Mouse (Mus musculus) neural tube, embryonic 14.5 days (tissue): ENCODE measurements at regions not wholly inside any gene's neighbourhood (a gene's known extent, or its start where the extent isn't known, plus 50 kb on each side); places are given as distances from the start of the nearest gene placed in this dataset.

Experiments
- ATAC-seq: fragments of 200-750 bp; cut with Nextera tagmentation; 2 replicates; pipeline ENCODE4 v1.8.0; 2017; ENCODE audit warnings: low read depth, mild to moderate bottlenecking, moderate TSS enrichment, moderate library complexity
- H3K27ac ChIP-seq: fragments of 300-500 bp; sonication (generic); 2 replicates; pipeline ENCODE4 v1.5.1; 2014; ENCODE audit warnings: low read depth, mild to moderate bottlenecking, control low read depth, low read length, moderate library complexity, mixed read lengths
- H3K27me3 ChIP-seq: fragments of 300-500 bp; sonication (generic); 2 replicates; pipeline ENCODE4 v1.6.1; 2014; ENCODE audit warnings: low read length; ENCODE audit not compliant: control insufficient read depth, insufficient read depth
- H3K36me3 ChIP-seq: fragments of 300-500 bp; sonication (generic); 2 replicates; pipeline ENCODE4 v1.6.1; 2014; ENCODE audit warnings: low read length, mixed read lengths; ENCODE audit not compliant: control insufficient read depth, insufficient read depth
- H3K4me1 ChIP-seq: fragments of 300-500 bp; sonication (generic); 2 replicates; pipeline ENCODE4 v1.6.1; 2014; ENCODE audit warnings: low read length; ENCODE audit not compliant: control insufficient read depth, insufficient read depth
- H3K4me2 ChIP-seq: fragments of 300-500 bp; sonication (generic); 2 replicates; pipeline ENCODE4 v1.6.1; 2014; ENCODE audit warnings: mild to moderate bottlenecking, low read depth, low read length, control low read depth
- H3K4me3 ChIP-seq: fragments of 300-500 bp; sonication (generic); 2 replicates; pipeline ENCODE4 v1.5.1; 2014; ENCODE audit warnings: low read depth, low read length, control low read depth, mixed read lengths
- H3K9ac ChIP-seq: fragments of 300-500 bp; sonication (generic); replicated peaks from 2 replicates; pipeline ENCODE4 v1.6.1; 2014; ENCODE audit warnings: low read depth, mild to moderate bottlenecking, control low read depth, low read length, mixed read lengths
- H3K9me3 ChIP-seq: fragments of 300-500 bp; sonication (generic); 2 replicates; pipeline ENCODE4 v1.6.1; 2016; ENCODE audit warnings: low read length; ENCODE audit not compliant: control insufficient read depth
- WGBS: fragments of 180-500 bp; shearing (Covaris S2); extraction: QIAGEN DNeasy Blood & Tissue Kit; methylation state at CpG from one replicate; pipeline ENCODE4 v1.1.7; 2014; 5-methylcytosine and 5-hydroxymethylcytosine counted together

DNA sequence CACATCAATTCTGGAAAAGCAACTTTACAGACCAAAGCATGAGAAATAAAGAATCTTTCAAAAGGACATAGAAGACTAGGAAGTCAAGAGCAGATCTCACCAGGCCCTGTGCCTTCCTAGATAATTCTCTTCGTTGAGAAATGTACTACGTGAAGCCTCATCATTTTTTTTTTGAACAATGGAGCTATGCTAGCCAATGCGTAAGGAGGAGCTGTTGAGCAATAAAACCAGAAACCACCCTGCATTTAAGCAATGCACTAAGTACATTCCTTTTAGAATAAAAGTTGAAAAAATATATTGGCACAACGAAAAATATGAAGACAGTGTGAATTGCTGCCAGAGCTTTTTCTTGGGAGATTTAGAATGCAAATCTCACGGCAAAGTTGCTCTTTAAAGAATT lies 349.7 kb upstream of the Rgma start:
- ATAC-seq, result no peak
- H3K27me3 ChIP-seq, result no peaks in the 10 kb centered on the region
- no peak overlapping the region for H3K27ac ChIP-seq
- 77% methylated on average over 5 of the region's 5 CpGs for WGBS
- no peak overlapping the region for H3K4me3 ChIP-seq
- H3K4me2 ChIP-seq, result no peak overlapping the region
- H3K9me3 ChIP-seq, result no peaks in the 10 kb centered on the region
- H3K9ac ChIP-seq, result no peak overlapping the region
- H3K4me1 ChIP-seq, result no peaks in the 10 kb centered on the region
- no peaks in the 10 kb centered on the region for H3K36me3 ChIP-seq

- Histone ChIP-seq H3K27ac (no peak overlapping the region), H3K9ac (no peak overlapping the region), H3K36me3 (no peaks in the 10 kb centered on the region), H3K27me3 (no peaks in the 10 kb centered on the region), H3K4me1 (no peaks in the 10 kb centered on the region), H3K4me2 (no peak overlapping the region), H3K4me3 (no peak overlapping the region), H3K9me3 (no peaks in the 10 kb centered on the region)
- WGBS, result 94% methylated on average over 6 of the region's 6 CpGs
- no peak for ATAC-seq
These were observed 346.4 kb upstream of the Rgma start for GRCm38 (mm10) chr7:73028952-73029351.

- no peak for ATAC-seq
- no peak overlapping the region for H3K9ac ChIP-seq
These were observed 343.9 kb upstream of the Rgma start for GRCm38 (mm10) chr7:73031407-73031806.

GRCm38 (mm10) chr7:73032316-73032980 lies 342.9 kb upstream of the Rgma start:
- Histone ChIP-seq H3K27ac (no peak overlapping the region), H3K4me2 (no peak overlapping the region), H3K4me3 (no peak overlapping the region), H3K9me3 (no peaks in the 10 kb centered on the region), H3K4me1 (no peaks in the 10 kb centered on the region), H3K9ac (no peak overlapping the region), H3K27me3 (no peaks in the 10 kb centered on the region), H3K36me3 (no peaks in the 10 kb centered on the region)
- 76% methylated on average over 23 of the region's 23 CpGs for WGBS
- ATAC-seq, result no peak

More at GRCm38 (mm10) chr7:73031407-73031806, 343.9 kb upstream of the Rgma start:
- H3K4me3 ChIP-seq, result no peak overlapping the region
- H3K36me3 ChIP-seq, result no peaks in the 10 kb centered on the region
- H3K27me3 ChIP-seq, result no peaks in the 10 kb centered on the region
- no peaks in the 10 kb centered on the region for H3K9me3 ChIP-seq
- H3K4me2 ChIP-seq, result no peak overlapping the region
- H3K27ac ChIP-seq, result no peak overlapping the region
- 89% methylated on average over 5 of the region's 5 CpGs for WGBS
- H3K4me1 ChIP-seq, result no peaks in the 10 kb centered on the region

- H3K4me1 ChIP-seq, result no peaks in the 10 kb centered on the region
- H3K9me3 ChIP-seq, result no peaks in the 10 kb centered on the region
- H3K27me3 ChIP-seq, result no peaks in the 10 kb centered on the region
- no peak overlapping the region for H3K27ac ChIP-seq
- 56% methylated on average over 20 of the region's 20 CpGs for WGBS
- no peak overlapping the region for H3K4me2 ChIP-seq
- no peak for ATAC-seq
- H3K4me3 ChIP-seq, result no peak overlapping the region
- H3K36me3 ChIP-seq, result no peaks in the 10 kb centered on the region
- H3K9ac ChIP-seq, result no peak overlapping the region
These were observed 338.3 kb upstream of the Rgma start for GRCm38 (mm10) chr7:73036801-73037555.

- no peak for ATAC-seq
These were observed 337.7 kb upstream of the Rgma start for GRCm38 (mm10) chr7:73037638-73038037.

DNA sequence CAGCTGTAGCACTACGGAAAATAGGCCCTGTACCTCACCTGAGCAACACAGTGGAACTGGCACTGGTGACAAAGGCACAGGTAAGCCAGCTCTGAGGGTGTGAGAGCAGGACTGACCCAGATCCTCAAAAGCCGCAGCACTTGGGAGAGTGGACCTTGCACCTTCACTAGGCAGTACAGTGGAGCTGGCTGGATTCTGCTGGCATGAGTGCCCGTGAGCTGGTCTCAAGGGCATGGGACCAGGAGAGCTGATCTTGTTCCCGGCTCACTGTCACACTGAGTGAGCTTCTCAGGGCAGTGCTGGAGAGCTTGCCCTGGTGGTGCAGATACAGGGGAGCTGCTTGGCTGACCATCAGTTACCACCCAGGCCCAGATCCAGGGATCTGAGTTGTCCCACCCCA lies 335.4 kb upstream of the Rgma start:
- H3K4me3 ChIP-seq, result no peak overlapping the region
- H3K36me3 ChIP-seq, result no peaks in the 10 kb centered on the region
- 92% methylated on average over 4 of the region's 4 CpGs for WGBS
- no peaks in the 10 kb centered on the region for H3K27me3 ChIP-seq
- H3K4me2 ChIP-seq, result no peak overlapping the region
- H3K9ac ChIP-seq, result no peak overlapping the region
- no peaks in the 10 kb centered on the region for H3K9me3 ChIP-seq
- no peak for ATAC-seq
- no peak overlapping the region for H3K27ac ChIP-seq
- H3K4me1 ChIP-seq, result no peaks in the 10 kb centered on the region

More at GRCm38 (mm10) chr7:73037638-73038037, 337.7 kb upstream of the Rgma start:
- Histone ChIP-seq H3K4me1 (no peaks in the 10 kb centered on the region), H3K9ac (no peak overlapping the region), H3K36me3 (no peaks in the 10 kb centered on the region), H3K4me2 (no peak overlapping the region), H3K27ac (no peak overlapping the region), H3K4me3 (no peak overlapping the region), H3K27me3 (no peaks in the 10 kb centered on the region), H3K9me3 (no peaks in the 10 kb centered on the region)
- 95% methylated on average over 9 of the region's 9 CpGs for WGBS

DNA sequence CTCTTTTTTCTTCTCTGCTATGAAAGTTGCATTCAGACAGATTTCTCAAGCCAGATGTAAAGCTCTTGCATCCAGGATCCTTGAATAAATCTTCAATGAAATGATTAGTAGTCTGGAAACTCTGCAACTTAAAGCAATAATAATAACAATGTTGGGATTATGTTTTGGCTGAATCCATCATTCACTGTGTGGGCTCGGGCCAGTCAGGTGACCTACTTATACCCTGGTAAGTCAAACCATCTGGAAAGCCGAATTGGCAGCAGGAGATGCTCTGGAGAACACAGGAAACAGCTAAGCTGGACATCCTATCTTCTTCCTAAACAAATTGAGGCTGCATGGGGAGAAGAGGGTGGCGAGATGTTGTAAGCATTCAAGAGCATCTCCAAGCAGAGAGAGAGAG lies 331.0 kb upstream of the Rgma start:
- H3K9me3 ChIP-seq, result no peaks in the 10 kb centered on the region
- H3K4me1 ChIP-seq, result no peaks in the 10 kb centered on the region
- H3K36me3 ChIP-seq, result no peaks in the 10 kb centered on the region
- ATAC-seq, result no peak
- H3K4me3 ChIP-seq, result no peak overlapping the region
- H3K4me2 ChIP-seq, result no peak overlapping the region
- H3K9ac ChIP-seq, result no peak overlapping the region
- 81% methylated on average over 3 of the region's 3 CpGs for WGBS
- no peaks in the 10 kb centered on the region for H3K27me3 ChIP-seq
- no peak overlapping the region for H3K27ac ChIP-seq

DNA sequence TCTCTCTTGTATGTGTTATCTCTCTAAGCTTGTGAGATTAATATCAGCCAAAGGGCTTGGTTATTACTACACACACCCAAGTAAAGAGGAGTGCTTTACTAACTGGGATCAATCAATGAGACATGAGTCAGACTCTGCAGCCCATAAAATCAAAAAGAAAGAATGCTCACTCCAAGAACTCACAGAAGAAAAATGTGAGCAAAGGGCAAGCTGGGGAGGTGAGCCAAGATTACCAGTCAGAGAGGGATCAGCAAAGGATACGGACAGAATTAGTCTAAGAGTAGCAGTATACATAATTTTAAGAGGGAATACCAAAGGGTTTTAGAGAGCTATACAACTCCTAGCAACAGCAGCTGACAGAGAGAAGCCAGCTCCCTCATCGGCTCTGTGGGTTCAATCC lies 319.4 kb upstream of the Rgma start:
- H3K4me2 ChIP-seq, result no peak overlapping the region
- no peak for ATAC-seq
- H3K4me3 ChIP-seq, result no peak overlapping the region
- H3K9me3 ChIP-seq, result no peaks in the 10 kb centered on the region
- H3K27me3 ChIP-seq, result no peaks in the 10 kb centered on the region
- H3K4me1 ChIP-seq, result no peaks in the 10 kb centered on the region
- WGBS, result 87% methylated on average over 2 of the region's 2 CpGs
- no peak overlapping the region for H3K27ac ChIP-seq
- H3K36me3 ChIP-seq, result no peaks in the 10 kb centered on the region
- H3K9ac ChIP-seq, result no peak overlapping the region
